In genomic region chrX:139813299-139814002, GRCm38 (mm10) we compare ENCODE assay signal across 1 mouse cellular context.
TF ChIP-seq lines count a peak whose summit lies in the region.

No protein-coding gene starts in this region.

TF ChIP-seq in CH12.LX, 34 proteins besides CTCF, POLR2A, EP300 and RAD21 (continued from another document):
- TF ChIP-seq JUND (conservative IDR thresholded peaks at IDR 0.05; ENCODE audit: low read depth, low read length), result no peak
- no peak for TF ChIP-seq ZMIZ1 (IDR thresholded peaks at IDR 0.05; ENCODE audit: low read depth, low read length)
- TF ChIP-seq TBP (conservative IDR thresholded peaks at IDR 0.05; ENCODE audit: low read depth, low read length), result no peak
- no peak for TF ChIP-seq NRF1 (IDR thresholded peaks at IDR 0.05; ENCODE audit: low read depth, low read length)
- TF ChIP-seq MXI1 (IDR thresholded peaks at IDR 0.05; ENCODE audit: low read depth, low read length), result no peak
TF ChIP-seq in CH12.LX: peak in this region for 0.
